Mouse (Mus musculus): ENCODE data around the gene E2f1.

- no peak for TF ChIP-seq GATA1 (IDR thresholded peaks at IDR 0.05; ENCODE audit: borderline replicate concordance, low read length)
- no peak for TF ChIP-seq FLI1 (IDR thresholded peaks at IDR 0.05; ENCODE audit: low read length)
Observed at GRCm38 (mm10) chr2:154593025-154593424, 23.3 kb upstream of the E2f1 start.

All from megakaryocyte, embryonic 14.5 days (primary cell).